ENCODE assay signal across 8 mouse cellular contexts in genomic region chr5:4834819-4835480, GRCm38 (mm10).
DNase-seq lines count a peak whose midpoint lies in the region; ATAC-seq and TF ChIP-seq lines count a peak whose summit lies in the region.

No protein-coding gene starts in this region.

- peak overlapping the region; percentile 6 to 7; a peak in 2 of 4 replicates for H3K27ac ChIP-seq in heart, embryonic 14.5 days (replicated peaks in 1 of 2; ENCODE audit: control insufficient read depth in 1 of 2, insufficient read depth in 1 of 2, low read depth in 2 of 2, low read length in 2 of 2)
- peak overlapping the region; percentile 39; the same call in 1 of the 2 replicates for H3K27ac ChIP-seq in limb, embryonic 13.5 days
- H3K27ac ChIP-seq in liver, postnatal 0 days (ENCODE audit: low read depth), result no peak overlapping the region

- ATAC-seq in heart, embryonic 14.5 days (ENCODE audit: insufficient number of reproducible peaks, insufficient read depth, low FRiP score, low read depth), result no peak
- peak; percentile 74; the same call in 1 of the 2 replicates for ATAC-seq in limb, embryonic 13.5 days (ENCODE audit: low FRiP score, low read depth)
- ATAC-seq in liver, postnatal 0 days, result no peak

- no peaks in the 10 kb centered on the region for H3K9me3 ChIP-seq in heart, embryonic 14.5 days (ENCODE audit: control insufficient read depth, low read length)
- H3K9me3 ChIP-seq in limb, embryonic 13.5 days, result no peaks in the 10 kb centered on the region
- H3K9me3 ChIP-seq in liver, postnatal 0 days (ENCODE audit: low read length), result no peaks in the 10 kb centered on the region

- no peak for TF ChIP-seq EP300 in liver, postnatal 0 days (IDR thresholded peaks at IDR 0.05; ENCODE audit: low read depth)

- intact Hi-C loops in left cerebral cortex, postnatal 4 days (cut with DNase I), result no loop called here

- DNase-seq in heart, adult 8-10 months (ENCODE audit: low spot score), result peak; percentile 15
- no peak for DNase-seq in heart, postnatal 4 days
- peak; percentile 58 for DNase-seq in retina, embryonic 14.5 days (ENCODE audit: low spot score)
- no peak for DNase-seq in liver, postnatal 0 days
- DNase-seq in left cerebral cortex, postnatal 4 days, result no peak
- DNase-seq in spleen, postnatal 4 days (ENCODE audit: low spot score in 2 of 2), result no peak

- H3K9ac ChIP-seq in heart, embryonic 14.5 days (ENCODE audit: low read length), result no peak overlapping the region
- H3K9ac ChIP-seq in limb, embryonic 13.5 days, result no peak overlapping the region
- H3K9ac ChIP-seq in liver, postnatal 0 days (replicated peaks), result no peak overlapping the region

- H3K4me1 ChIP-seq in heart, embryonic 14.5 days (ENCODE audit: control insufficient read depth in 2 of 2, insufficient read depth in 2 of 2, low read length in 2 of 2), result peaks cover 7 to 20% of the 10 kb centered on the region in 2 experiments
- peaks cover 11% of the 10 kb centered on the region for H3K4me1 ChIP-seq in limb, embryonic 13.5 days
- no peaks in the 10 kb centered on the region for H3K4me1 ChIP-seq in liver, postnatal 0 days (ENCODE audit: insufficient read depth)

- H3K4me2 ChIP-seq in heart, embryonic 14.5 days (ENCODE audit: low read length), result no peak overlapping the region
- no peak overlapping the region; the same call in 1 of the 2 replicates for H3K4me2 ChIP-seq in limb, embryonic 13.5 days (replicated peaks)
- no peak overlapping the region for H3K4me2 ChIP-seq in liver, postnatal 0 days (ENCODE audit: low read depth, low read length)

- H3K36me3 ChIP-seq in heart, embryonic 14.5 days (ENCODE audit: control insufficient read depth, insufficient read depth, low read length), result no peaks in the 10 kb centered on the region
- no peaks in the 10 kb centered on the region for H3K36me3 ChIP-seq in limb, embryonic 13.5 days
- no peaks in the 10 kb centered on the region for H3K36me3 ChIP-seq in liver, postnatal 0 days (replicated peaks; ENCODE audit: insufficient read depth, low read length)

- 31% methylated on average over 13 of the region's 13 CpGs for WGBS in heart, embryonic 14.5 days
- WGBS in limb, embryonic 13.5 days, result 11% methylated on average over 13 of the region's 13 CpGs
- WGBS in liver, postnatal 0 days (ENCODE audit: insufficient replicate concordance), result 55% methylated on average over 13 of the region's 13 CpGs

- no peak overlapping the region for H3K4me3 ChIP-seq in heart, embryonic 14.5 days (ENCODE audit: control insufficient read depth in 1 of 2, insufficient read depth in 1 of 2, low read depth in 1 of 2, low read length in 2 of 2)
- H3K4me3 ChIP-seq in limb, embryonic 13.5 days, result no peak overlapping the region
- no peak overlapping the region for H3K4me3 ChIP-seq in liver, postnatal 0 days (ENCODE audit: low read depth, low read length)

- no peaks in the 10 kb centered on the region for H3K27me3 ChIP-seq in heart, embryonic 14.5 days (ENCODE audit: control insufficient read depth, insufficient read depth, low read length)
- H3K27me3 ChIP-seq in limb, embryonic 13.5 days, result no peaks in the 10 kb centered on the region
- H3K27me3 ChIP-seq in liver, postnatal 0 days (ENCODE audit: insufficient read depth, low read length), result no peaks in the 10 kb centered on the region

- TF ChIP-seq CTCF in liver, postnatal 0 days (IDR thresholded peaks at IDR 0.05; ENCODE audit: low read depth), result no peak

Comparison
In these comparisons a context has a peak if more than half of its experiments do, and no peak if none do; other contexts are left out.
1. DNase-seq: peak in heart, adult 8-10 months (single experiment) and retina, embryonic 14.5 days (single experiment); none in heart, postnatal 4 days (single experiment), liver, postnatal 0 days (single experiment), left cerebral cortex, postnatal 4 days (single experiment) and spleen, postnatal 4 days (0 of 2).